Mouse (Mus musculus) stomach, postnatal 0 days (tissue): Measurements from ENCODE around the gene Vat1.

Experiments used
- CTCF ChIP-seq: IDR thresholded peaks from 2 replicates; pipeline ENCODE4 v1.5.1; 2016; ENCODE audit warnings: antibody characterized with exemption, low read depth, mild to moderate bottlenecking, moderate library complexity
- EP300 ChIP-seq: optimal IDR thresholded peaks from 2 replicates; pipeline ENCODE3; 2016; ENCODE audit warnings: antibody characterized with exemption

DNA sequence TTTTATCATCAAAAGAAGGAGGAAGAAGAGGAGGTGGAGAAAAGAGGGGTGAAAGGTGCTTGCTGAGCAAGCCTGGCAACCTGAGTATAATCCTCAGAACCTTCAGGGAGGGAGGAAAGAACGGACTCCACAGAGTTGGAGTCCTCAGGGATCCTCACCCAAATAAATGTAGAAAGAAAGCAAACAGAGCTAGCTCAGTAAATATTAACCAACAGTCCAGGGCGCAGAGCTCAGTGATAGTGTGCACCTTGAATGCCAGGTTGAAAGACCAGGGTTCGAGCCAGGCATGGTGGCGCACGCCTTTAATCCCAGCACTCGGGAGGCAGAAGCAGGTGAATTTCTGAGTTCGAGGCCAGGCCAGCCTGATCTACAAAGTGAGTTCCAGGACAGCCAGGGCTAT, 10.4 kb downstream of the Vat1 start:
- no peak for TF ChIP-seq EP300
- TF ChIP-seq CTCF, result no peak
